Comparison of ENCODE assay signal across 19 mouse cellular contexts in genomic region chr6:4738717-4739116, GRCm38 (mm10). TPM values are rescaled to one million over a fixed set of nuclear protein-coding genes. Genes with fewer than 3 reads are reported as not detected.
DNase-seq lines count a peak whose midpoint lies in the region; ATAC-seq and TF ChIP-seq lines count a peak whose summit lies in the region.
"Had no signal": no experiment of that assay in that cellular context is flagged by ENCODE, and none has a peak within 500 bp of the region (broad histone marks: within the 10 kb centered on the region; RNA-seq: fewer than 3 reads in every experiment).

No protein-coding gene starts in this region.

- no peak for ATAC-seq in hindbrain, embryonic 13.5 days (ENCODE audit: low FRiP score)
- no peak for ATAC-seq in hindbrain, postnatal 0 days
- ATAC-seq in forebrain, embryonic 16.5 days, result no peak
- no peak for ATAC-seq in midbrain, embryonic 16.5 days
- ATAC-seq: lung, postnatal 0 days had no signal

- H3K4me2 ChIP-seq in hindbrain, embryonic 13.5 days, result peak overlapping the region; percentile 20
- H3K4me2 ChIP-seq in hindbrain, postnatal 0 days (ENCODE audit: low read depth, low read length), result no peak overlapping the region
- 0 out of 2 replicates have a peak overlapping the region, but pooled peaks have one; percentile 6 for H3K4me2 ChIP-seq in forebrain, embryonic 16.5 days (ENCODE audit: low read length)
- 0 out of 2 replicates have a peak overlapping the region, but pooled peaks have one; percentile 16 for H3K4me2 ChIP-seq in midbrain, embryonic 16.5 days (ENCODE audit: low read length)
- H3K4me2 ChIP-seq: limb, embryonic 13.5 days had no signal

- no peaks in the 10 kb centered on the region for H3K36me3 ChIP-seq in hindbrain, embryonic 13.5 days
- H3K36me3 ChIP-seq in hindbrain, postnatal 0 days (ENCODE audit: insufficient read depth, low read length), result no peaks in the 10 kb centered on the region
- no peaks in the 10 kb centered on the region for H3K36me3 ChIP-seq in forebrain, embryonic 16.5 days (ENCODE audit: control insufficient read depth, insufficient read depth)
- H3K36me3 ChIP-seq in midbrain, embryonic 16.5 days (ENCODE audit: control insufficient read depth, insufficient read depth, low read length), result no peaks in the 10 kb centered on the region
- H3K36me3 ChIP-seq: G1E; heart, embryonic 12.5 days; limb, embryonic 13.5 days had no signal

- H3K27me3 ChIP-seq in hindbrain, embryonic 13.5 days, result no peaks in the 10 kb centered on the region
- H3K27me3 ChIP-seq in hindbrain, postnatal 0 days (ENCODE audit: insufficient read depth, low read length), result no peaks in the 10 kb centered on the region
- no peaks in the 10 kb centered on the region for H3K27me3 ChIP-seq in forebrain, embryonic 16.5 days (replicated peaks; ENCODE audit: control insufficient read depth, insufficient read depth, low read length)
- H3K27me3 ChIP-seq in midbrain, embryonic 16.5 days (ENCODE audit: control insufficient read depth, insufficient read depth, low read depth, low read length), result no peaks in the 10 kb centered on the region
- H3K27me3 ChIP-seq: heart, embryonic 12.5 days had no signal

- H3K9ac ChIP-seq in hindbrain, embryonic 13.5 days, result no peak overlapping the region
- H3K9ac ChIP-seq in hindbrain, postnatal 0 days (replicated peaks; ENCODE audit: low read length), result no peak overlapping the region
- H3K9ac ChIP-seq in forebrain, embryonic 16.5 days (replicated peaks; ENCODE audit: low read depth, low read length), result no peak overlapping the region
- no peak overlapping the region for H3K9ac ChIP-seq in midbrain, embryonic 16.5 days (ENCODE audit: low read depth, low read length)
- H3K9ac ChIP-seq: heart, embryonic 12.5 days; limb, embryonic 13.5 days; liver, embryonic 14.5 days had no signal

- H3K9me3 ChIP-seq in hindbrain, embryonic 13.5 days, result no peaks in the 10 kb centered on the region
- H3K9me3 ChIP-seq in hindbrain, postnatal 0 days (ENCODE audit: low read length), result no peaks in the 10 kb centered on the region
- no peaks in the 10 kb centered on the region for H3K9me3 ChIP-seq in forebrain, embryonic 16.5 days (ENCODE audit: control insufficient read depth, low read length)
- no peaks in the 10 kb centered on the region for H3K9me3 ChIP-seq in midbrain, embryonic 16.5 days (replicated peaks; ENCODE audit: control insufficient read depth, low read length, poor library complexity, severe bottlenecking)
- H3K9me3 ChIP-seq: G1E; heart, embryonic 12.5 days; limb, embryonic 13.5 days had no signal

- DNase-seq in hindbrain, postnatal 0 days (ENCODE audit: low spot score), result no peak
- DNase-seq in ZHBTc4 (ENCODE audit: low read depth, low spot score), result peak; percentile 72
- no peak for DNase-seq in ovary, postnatal 14 days (ENCODE audit: low spot score)
- no peak for DNase-seq in gastrocnemius, postnatal 14 days
- DNase-seq: adrenal gland, adult 2 months; cerebellum, adult 11 months; cerebellum, postnatal 14 days; kidney, adult 11 months; kidney, postnatal 25 days; thymus, adult 18-20 months had no signal

- no peak for TF ChIP-seq CTCF in hindbrain, postnatal 0 days (IDR thresholded peaks at IDR 0.05; ENCODE audit: low read depth)

- H3K4me3 ChIP-seq in hindbrain, embryonic 13.5 days, result no peak overlapping the region
- no peak overlapping the region for H3K4me3 ChIP-seq in hindbrain, postnatal 0 days (ENCODE audit: low read length)
- no peak overlapping the region for H3K4me3 ChIP-seq in forebrain, embryonic 16.5 days (replicated peaks; ENCODE audit: low read length)
- no peak overlapping the region for H3K4me3 ChIP-seq in midbrain, embryonic 16.5 days (ENCODE audit: low read depth, low read length)
- H3K4me3 ChIP-seq: heart, embryonic 12.5 days; limb, embryonic 13.5 days; myocyte had no signal

- intact Hi-C loops in gastrocnemius, postnatal 14 days (cut with DNase I; ENCODE audit: low total_unique reads), result no loop called here

- peaks cover 59% of the 10 kb centered on the region for H3K4me1 ChIP-seq in hindbrain, embryonic 13.5 days (replicated peaks)
- no peaks in the 10 kb centered on the region for H3K4me1 ChIP-seq in hindbrain, postnatal 0 days (ENCODE audit: insufficient read depth, low read length)
- peaks cover 41% of the 10 kb centered on the region for H3K4me1 ChIP-seq in forebrain, embryonic 16.5 days (replicated peaks; ENCODE audit: control insufficient read depth, insufficient read depth, low read length)
- peaks cover 42% of the 10 kb centered on the region for H3K4me1 ChIP-seq in midbrain, embryonic 16.5 days (ENCODE audit: control insufficient read depth, insufficient read depth, low read length)

- no peak overlapping the region for H3K27ac ChIP-seq in hindbrain, embryonic 13.5 days
- H3K27ac ChIP-seq in hindbrain, postnatal 0 days, result no peak overlapping the region
- H3K27ac ChIP-seq in forebrain, embryonic 16.5 days (ENCODE audit: low read length), result no peak overlapping the region
- no peak overlapping the region for H3K27ac ChIP-seq in midbrain, embryonic 16.5 days (ENCODE audit: low read length)
- H3K27ac ChIP-seq: limb, embryonic 13.5 days; liver, embryonic 14.5 days had no signal

- 3% methylated on average over 2 of the region's 2 CpGs for whole genome bisulfite sequencing in hindbrain, embryonic 13.5 days
- whole genome bisulfite sequencing in hindbrain, postnatal 0 days, result 14% methylated on average over 2 of the region's 2 CpGs
- WGBS in forebrain, embryonic 16.5 days, result 2% methylated on average over 2 of the region's 2 CpGs
- 14% methylated on average over 2 of the region's 2 CpGs for WGBS in midbrain, embryonic 16.5 days

RNA-seq across cellular contexts. Expression of gene Sgce, which starts 8.3 kb away (rescaled TPM):
- 64.4 and 64.6 TPM in 2 replicates for polyA plus RNA-seq in hindbrain, embryonic 13.5 days (2015; fragmentation: Nextera tagmentation; extraction: Ambion mirVana)
- 25.5 and 29.7 TPM in 2 replicates for total RNA-seq in hindbrain, postnatal 0 days (2014; rRNA removed)
- polyA plus RNA-seq in hindbrain, postnatal 0 days (2015; fragmentation: Nextera tagmentation; extraction: Ambion mirVana), result 46.2 and 51.3 TPM in 2 replicates
- 53.7 and 57.1 TPM in 2 replicates for polyA plus RNA-seq in forebrain, embryonic 16.5 days (2015; fragmentation: Nextera tagmentation; extraction: Ambion mirVana)
- polyA plus RNA-seq in midbrain, embryonic 16.5 days (2015; fragmentation: Nextera tagmentation; extraction: Ambion mirVana), result 61.4 and 65.8 TPM in 2 replicates
- 10 to 100 TPM; 22.3 to 26.4 TPM for total RNA-seq in gastrocnemius, postnatal 14 days (2021)
- polyA plus RNA-seq: G1E had no signal

RNA-seq across cellular contexts. Expression of gene Peg10, which starts 8.4 kb away (rescaled TPM):
- 7.3 and 9.0 TPM in 2 replicates for polyA plus RNA-seq in hindbrain, embryonic 13.5 days (2015; fragmentation: Nextera tagmentation; extraction: Ambion mirVana)
- total RNA-seq in hindbrain, postnatal 0 days (2014; rRNA removed), result 58.1 and 59.6 TPM in 2 replicates
- polyA plus RNA-seq in hindbrain, postnatal 0 days (2015; fragmentation: Nextera tagmentation; extraction: Ambion mirVana), result 3.9 and 4.0 TPM in 2 replicates
- 2.9 and 5.0 TPM in 2 replicates for polyA plus RNA-seq in forebrain, embryonic 16.5 days (2015; fragmentation: Nextera tagmentation; extraction: Ambion mirVana)
- polyA plus RNA-seq in midbrain, embryonic 16.5 days (2015; fragmentation: Nextera tagmentation; extraction: Ambion mirVana), result 6.3 and 7.9 TPM in 2 replicates
- 10 to 100 TPM in 1 of 2 experiments, 1 to 10 TPM in 1; 8.6 to 12.3 TPM for total RNA-seq in gastrocnemius, postnatal 14 days (2021)
- polyA plus RNA-seq: G1E had no signal
